Mouse (Mus musculus) MN1 (cell line): ENCODE measurements at regions not wholly inside any gene's neighbourhood (a gene's known extent, or its start where the extent isn't known, plus 50 kb on each side); places are given as distances from the start of the nearest gene placed in this dataset.
"Not testable (repeated sequence)": the region's sequence is repeated elsewhere in the genome, so short reads cannot be mapped to it uniquely, and the experiment has no call there.

ENCODE experiments used
- DNase-seq: peaks from one replicate; pipeline ENCODE4 v3.0.0-alpha.2; 2016; ENCODE audit warnings: low spot score

- not testable (repeated sequence) for DNase-seq
These were observed 62.1 kb downstream of the Duxbl3 start for GRCm38 (mm10) chr14:26319821-26320220.

GRCm38 (mm10) chr14:26320736-26321135 lies 63.0 kb downstream of the Duxbl3 start:
- no peak for DNase-seq

- DNase-seq: peak; percentile 32
These were observed 70.8 kb downstream of the Duxbl3 start for GRCm38 (mm10) chr14:26328562-26328961.

- DNase-seq: no peak
These were observed 83.3 kb downstream of the Duxbl3 start for GRCm38 (mm10) chr14:26341111-26341510.

- DNase-seq: no peak
These were observed 87.5 kb downstream of the Duxbl3 start for GRCm38 (mm10) chr14:26345227-26345626.

- no peak for DNase-seq
These were observed 89.5 kb downstream of the Duxbl3 start for GRCm38 (mm10) chr14:26347296-26347695.

- DNase-seq: no peak
These were observed 95.2 kb downstream of the Duxbl3 start for GRCm38 (mm10) chr14:26352927-26353326.

GRCm38 (mm10) chr14:26357242-26357641 lies 99.5 kb downstream of the Duxbl3 start:
- peak; percentile 10 for DNase-seq

- no peak for DNase-seq
These were observed 100.2 kb downstream of the Duxbl3 start for GRCm38 (mm10) chr14:26357996-26358395.

- DNase-seq: no peak
These were observed 102.3 kb downstream of the Duxbl3 start for GRCm38 (mm10) chr14:26360071-26360470.

- DNase-seq: no peak
These were observed 103.4 kb downstream of the Duxbl3 start for GRCm38 (mm10) chr14:26361206-26361605.
